Mouse (Mus musculus): ENCODE measurements around the gene Man1a2. TPM values are rescaled to one million over a fixed set of nuclear protein-coding genes. Genes with fewer than 3 reads are reported as not detected.
A peak's percentile ranks its signal among the peaks of the same experiment; 100 is the strongest.

The Man1a2 gene
- 4.4 and 20.9 TPM in 2 replicates for polyA plus RNA-seq (2012; rRNA removed)

DNA sequence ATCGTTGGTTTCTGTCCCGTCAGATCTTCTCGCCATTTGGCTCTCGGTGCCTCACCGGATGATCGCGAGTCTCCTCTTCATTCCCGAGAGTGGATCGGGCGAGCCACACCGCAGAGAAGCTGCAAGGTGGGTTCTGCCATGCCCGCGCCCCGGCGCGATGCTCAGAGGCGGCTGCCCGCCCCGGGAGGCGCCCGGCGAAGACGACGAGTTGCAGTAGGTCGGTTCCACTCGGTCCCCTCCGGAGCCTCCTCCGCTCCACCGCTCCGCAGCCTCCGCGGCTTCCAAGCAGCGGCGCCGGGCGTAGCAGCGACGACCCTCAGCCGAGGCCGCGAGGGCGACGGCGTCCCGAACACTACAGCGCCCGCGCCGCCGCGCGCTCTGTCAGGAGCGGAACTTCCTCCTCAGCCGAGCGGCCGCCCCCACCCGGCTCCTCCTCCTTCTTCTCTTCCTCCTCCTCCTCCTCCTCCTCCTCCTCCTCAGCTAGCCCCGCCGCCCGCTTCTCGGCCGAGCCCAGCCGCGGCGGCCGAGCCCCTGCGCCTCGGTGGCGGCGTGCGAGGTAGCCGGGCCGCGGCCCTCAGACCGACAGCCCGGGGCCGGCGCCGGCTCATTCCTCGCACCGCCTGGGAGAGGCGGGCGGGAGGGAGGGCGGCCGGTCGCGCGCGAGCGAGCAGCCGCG lies at the start of gene Man1a2:
Gene Man1a2 (minus strand): TSS at position 417 of the 676 bp plus-strand sequence.
- TF ChIP-seq POLR2A (IDR thresholded peaks at IDR 0.05; ENCODE audit: low read depth, low read length) (peak; percentile 96), CTCF (IDR thresholded peaks at IDR 0.05; ENCODE audit: extremely low read depth, insufficient read depth, insufficient read length, insufficient replicate concordance) (no peak)
- DNase-seq (ENCODE audit: low read depth in 1 of 2, low spot score in 2 of 2), result peak in 1 of 2 experiments; percentile 86
- no peaks in the 10 kb centered on the region for H3K36me3 ChIP-seq (ENCODE audit: control insufficient read depth, insufficient read depth, low read length)
- whole genome bisulfite sequencing, result under 1% methylated on average over 83 of the region's 92 CpGs
- H3K4me1 ChIP-seq (ENCODE audit: control insufficient read depth, insufficient read depth, insufficient read length), result peaks cover 9% of the 10 kb centered on the region; the same call in 1 of the 2 replicates
- peak within 1 kb of the TSS; percentile 84 for H3K4me3 ChIP-seq (ENCODE audit: extremely low read depth, insufficient read depth, insufficient read length)
- H3K27me3 ChIP-seq (ENCODE audit: control insufficient read depth, insufficient read depth, low read length), result no peaks in the 10 kb centered on the region
- H3K27ac ChIP-seq (ENCODE audit: insufficient read depth, low read length), result peak within 1 kb of the TSS; percentile 100

DNA sequence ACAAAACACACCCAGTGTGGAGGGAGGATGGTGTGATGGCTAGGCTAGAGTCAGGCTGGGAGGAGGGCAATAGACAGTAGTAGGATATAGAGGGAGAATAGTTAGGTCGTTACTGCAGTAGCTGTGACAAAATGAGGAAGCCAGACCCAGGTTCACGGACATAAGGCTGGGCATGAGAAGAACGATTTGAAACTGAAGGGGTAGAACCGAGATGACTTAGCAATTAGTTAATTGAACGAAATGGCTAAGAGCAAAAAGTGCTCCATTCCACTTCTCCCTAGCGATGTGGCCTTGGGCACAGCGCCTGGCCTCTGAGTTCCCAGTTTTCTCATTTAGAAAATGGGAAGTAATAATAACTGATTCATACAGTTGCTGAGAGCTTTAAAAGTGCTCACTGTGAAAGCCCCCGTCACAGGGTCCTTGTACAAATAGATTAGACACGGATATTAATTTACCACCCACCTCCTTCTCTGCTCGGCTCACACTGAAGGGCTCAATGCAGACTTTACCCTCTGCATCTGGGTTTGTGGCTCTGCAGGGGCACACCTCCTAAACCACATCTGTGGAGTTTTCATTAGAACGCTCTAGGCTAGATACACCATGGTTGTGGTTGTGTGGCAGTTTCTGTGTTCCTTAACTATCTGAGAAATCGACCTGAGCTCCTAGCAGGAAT lies 49.3 kb upstream of the Man1a2 start:
- Histone ChIP-seq H3K36me3 (ENCODE audit: control insufficient read depth, insufficient read depth, low read length) (no peaks in the 10 kb centered on the region), H3K27ac (ENCODE audit: insufficient read depth, low read length) (no peak overlapping the region), H3K4me3 (ENCODE audit: extremely low read depth, insufficient read depth, insufficient read length) (no peak overlapping the region), H3K4me1 (ENCODE audit: control insufficient read depth, insufficient read depth, insufficient read length) (no peaks in the 10 kb centered on the region; the same call in 1 of the 2 replicates), H3K27me3 (ENCODE audit: control insufficient read depth, insufficient read depth, low read length) (no peaks in the 10 kb centered on the region)
- WGBS, result 20% methylated on average over 12 of the region's 12 CpGs
- TF ChIP-seq CTCF (IDR thresholded peaks at IDR 0.05; ENCODE audit: extremely low read depth, insufficient read depth, insufficient read length, insufficient replicate concordance) (no peak), POLR2A (IDR thresholded peaks at IDR 0.05; ENCODE audit: low read depth, low read length) (no peak)
- no peak for DNase-seq (ENCODE audit: low read depth in 1 of 2, low spot score in 2 of 2)

- TF ChIP-seq POLR2A (IDR thresholded peaks at IDR 0.05; ENCODE audit: low read depth, low read length) (no peak), CTCF (IDR thresholded peaks at IDR 0.05; ENCODE audit: extremely low read depth, insufficient read depth, insufficient read length, insufficient replicate concordance) (no peak)
- no peak overlapping the region for H3K4me3 ChIP-seq (ENCODE audit: extremely low read depth, insufficient read depth, insufficient read length)
- no peaks in the 10 kb centered on the region for H3K27me3 ChIP-seq (ENCODE audit: control insufficient read depth, insufficient read depth, low read length)
- no peaks in the 10 kb centered on the region for H3K36me3 ChIP-seq (ENCODE audit: control insufficient read depth, insufficient read depth, low read length)
- no peak for DNase-seq (ENCODE audit: low read depth in 1 of 2, low spot score in 2 of 2)
- 59% methylated on average over 11 of the region's 11 CpGs for WGBS
- H3K27ac ChIP-seq (ENCODE audit: insufficient read depth, low read length), result no peak overlapping the region
- no peaks in the 10 kb centered on the region; the same call in 1 of the 2 replicates for H3K4me1 ChIP-seq (ENCODE audit: control insufficient read depth, insufficient read depth, insufficient read length)
These were observed 46.6 kb upstream of the Man1a2 start for GRCm38 (mm10) chr3:100731896-100732295.

DNA sequence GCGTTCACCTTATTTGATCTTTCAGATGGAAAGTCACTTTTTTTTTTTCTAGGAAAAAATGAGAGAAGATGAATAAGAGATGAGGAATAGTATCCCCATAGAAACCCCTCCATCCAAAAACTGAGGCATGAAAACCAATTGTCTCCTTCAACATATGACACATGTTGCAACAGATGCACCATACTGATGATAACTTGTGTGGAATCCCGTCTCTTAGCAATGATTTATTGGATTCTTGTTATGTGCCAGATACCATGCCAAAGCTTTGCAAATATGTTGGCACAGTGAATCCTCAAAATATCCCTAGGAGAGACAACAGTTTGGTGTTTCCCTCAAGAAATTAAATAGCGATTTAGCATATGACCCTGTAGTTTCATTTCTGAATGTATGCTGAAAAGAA lies 46.0 kb upstream of the Man1a2 start:
- TF ChIP-seq CTCF (IDR thresholded peaks at IDR 0.05; ENCODE audit: extremely low read depth, insufficient read depth, insufficient read length, insufficient replicate concordance) (no peak), POLR2A (IDR thresholded peaks at IDR 0.05; ENCODE audit: low read depth, low read length) (no peak)
- no peak for DNase-seq (ENCODE audit: low read depth in 1 of 2, low spot score in 2 of 2)
- WGBS, result 92% methylated on average over 3 of the region's 3 CpGs
- no peaks in the 10 kb centered on the region for H3K36me3 ChIP-seq (ENCODE audit: control insufficient read depth, insufficient read depth, low read length)
- H3K27me3 ChIP-seq (ENCODE audit: control insufficient read depth, insufficient read depth, low read length), result no peaks in the 10 kb centered on the region
- H3K4me3 ChIP-seq (ENCODE audit: extremely low read depth, insufficient read depth, insufficient read length), result no peak overlapping the region
- H3K4me1 ChIP-seq (ENCODE audit: control insufficient read depth, insufficient read depth, insufficient read length), result no peaks in the 10 kb centered on the region; the same call in 1 of the 2 replicates
- no peak overlapping the region for H3K27ac ChIP-seq (ENCODE audit: insufficient read depth, low read length)

- Histone ChIP-seq H3K4me1 (ENCODE audit: control insufficient read depth, insufficient read depth, insufficient read length) (no peaks in the 10 kb centered on the region), H3K27ac (ENCODE audit: insufficient read depth, low read length) (no peak overlapping the region), H3K4me3 (ENCODE audit: extremely low read depth, insufficient read depth, insufficient read length) (no peak overlapping the region), H3K27me3 (ENCODE audit: control insufficient read depth, insufficient read depth, low read length) (no peaks in the 10 kb centered on the region), H3K36me3 (ENCODE audit: control insufficient read depth, insufficient read depth, low read length) (no peaks in the 10 kb centered on the region)
- DNase-seq (ENCODE audit: low read depth in 1 of 2, low spot score in 2 of 2), result no peak
- 93% methylated on average over 4 of the region's 4 CpGs for WGBS
- no peak for TF ChIP-seq POLR2A (IDR thresholded peaks at IDR 0.05; ENCODE audit: low read depth, low read length)
- TF ChIP-seq CTCF (IDR thresholded peaks at IDR 0.05; ENCODE audit: extremely low read depth, insufficient read depth, insufficient read length, insufficient replicate concordance), result no peak
These were observed 42.9 kb upstream of the Man1a2 start for GRCm38 (mm10) chr3:100728008-100728712.

- Histone ChIP-seq H3K4me3 (ENCODE audit: extremely low read depth, insufficient read depth, insufficient read length) (no peak overlapping the region), H3K27ac (ENCODE audit: insufficient read depth, low read length) (no peak overlapping the region), H3K36me3 (ENCODE audit: control insufficient read depth, insufficient read depth, low read length) (no peaks in the 10 kb centered on the region), H3K27me3 (ENCODE audit: control insufficient read depth, insufficient read depth, low read length) (no peaks in the 10 kb centered on the region), H3K4me1 (ENCODE audit: control insufficient read depth, insufficient read depth, insufficient read length) (no peaks in the 10 kb centered on the region)
- 90% methylated on average over 11 of the region's 11 CpGs for WGBS
- no peak for TF ChIP-seq CTCF (IDR thresholded peaks at IDR 0.05; ENCODE audit: extremely low read depth, insufficient read depth, insufficient read length, insufficient replicate concordance)
- no peak for TF ChIP-seq POLR2A (IDR thresholded peaks at IDR 0.05; ENCODE audit: low read depth, low read length)
- DNase-seq (ENCODE audit: low read depth in 1 of 2, low spot score in 2 of 2), result no peak
These were observed 40.8 kb upstream of the Man1a2 start for GRCm38 (mm10) chr3:100725960-100726674.
